Mouse (Mus musculus): ENCODE data around the gene Mrps12.
A peak's percentile ranks its signal among the peaks of the same experiment; 100 is the strongest.

Mrps12 gene

DNA sequence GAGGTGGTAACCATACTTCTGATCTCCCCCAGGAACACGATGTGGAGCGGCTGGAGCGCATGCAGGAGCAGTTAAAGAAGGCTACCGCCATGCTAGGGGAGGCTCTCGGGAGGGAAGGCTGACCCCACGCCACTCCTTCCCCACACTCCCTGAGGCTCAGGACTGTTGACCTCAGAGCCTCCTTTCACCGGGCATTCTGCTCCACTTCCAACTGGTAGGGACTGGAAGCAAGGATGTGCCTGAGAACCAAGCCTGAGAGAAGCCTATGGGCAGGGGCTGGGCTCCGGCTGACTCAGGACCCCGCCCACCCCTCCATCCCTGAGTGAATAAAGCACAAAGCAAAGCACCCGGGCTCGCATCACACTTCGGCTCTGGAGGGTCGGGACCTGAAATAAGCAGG, 17.0 kb upstream of the Mrps12 start:
- DNase-seq (ENCODE audit: low read depth) = no peak

DNA sequence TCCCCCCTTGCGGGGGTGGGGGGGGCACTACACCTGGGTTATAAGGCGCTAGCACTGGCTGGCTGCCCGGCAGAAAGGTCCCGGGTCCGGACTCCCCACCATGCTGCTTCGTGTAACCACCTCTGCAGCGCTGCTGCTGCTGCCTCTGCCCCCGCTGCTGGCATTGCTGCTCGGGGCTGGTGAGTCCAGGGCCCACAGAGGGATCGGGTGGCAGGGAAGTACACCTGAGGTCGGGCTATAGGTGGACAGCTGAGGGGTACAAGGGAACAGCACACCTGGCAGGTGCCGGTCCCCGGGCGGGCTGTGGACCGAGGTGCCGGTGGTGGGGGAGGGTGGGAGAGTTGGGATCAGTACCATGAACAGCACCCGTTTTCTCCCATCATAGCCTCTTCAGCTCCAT, 14.5 kb upstream of the Mrps12 start, which contains the start of gene Ccer2:
Gene Ccer2, plus strand, starts transcription at position 96 of the 400 bp plus-strand sequence.
- no peak for DNase-seq (ENCODE audit: low read depth)

DNA sequence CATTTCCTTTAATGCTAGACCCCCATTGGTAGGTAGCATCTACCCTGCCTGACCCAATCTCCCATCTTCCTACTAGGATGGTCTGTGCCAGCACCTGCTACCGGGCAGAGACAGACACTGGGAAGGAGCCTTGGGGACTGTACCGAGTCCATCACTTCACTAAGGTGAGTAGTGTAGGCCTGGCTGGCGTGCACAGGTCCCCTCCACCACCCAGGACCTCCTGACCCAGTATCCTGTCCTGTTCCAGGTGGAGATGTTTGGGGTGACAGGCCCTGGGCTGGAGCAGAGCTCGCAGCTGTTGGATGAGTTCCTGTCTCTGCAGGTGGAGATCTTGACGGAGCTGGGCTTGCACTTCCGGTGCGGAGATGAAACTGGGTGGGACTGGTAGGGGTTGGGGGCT, 8.3 kb upstream of the Mrps12 start:
- DNase-seq (ENCODE audit: low read depth) = no peak

DNA sequence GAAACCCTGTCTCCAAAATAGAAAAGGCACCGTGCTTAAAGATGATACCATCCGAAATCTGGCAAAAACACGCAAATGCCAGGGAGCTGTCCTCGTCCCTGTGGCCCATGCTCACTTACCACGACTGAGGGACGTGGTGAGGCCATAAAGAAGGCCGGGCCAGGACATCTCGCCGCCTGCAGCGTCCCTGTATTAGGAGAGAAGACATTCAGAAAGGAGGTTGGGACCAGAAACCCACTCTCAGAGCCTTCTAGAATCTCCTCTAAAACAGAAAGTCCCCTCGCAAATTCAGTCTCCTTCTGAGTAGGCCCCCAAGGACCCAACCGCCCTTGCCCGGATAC, 282 bp downstream of the Mrps12 start:
- no peak for DNase-seq (ENCODE audit: low read depth)

DNA sequence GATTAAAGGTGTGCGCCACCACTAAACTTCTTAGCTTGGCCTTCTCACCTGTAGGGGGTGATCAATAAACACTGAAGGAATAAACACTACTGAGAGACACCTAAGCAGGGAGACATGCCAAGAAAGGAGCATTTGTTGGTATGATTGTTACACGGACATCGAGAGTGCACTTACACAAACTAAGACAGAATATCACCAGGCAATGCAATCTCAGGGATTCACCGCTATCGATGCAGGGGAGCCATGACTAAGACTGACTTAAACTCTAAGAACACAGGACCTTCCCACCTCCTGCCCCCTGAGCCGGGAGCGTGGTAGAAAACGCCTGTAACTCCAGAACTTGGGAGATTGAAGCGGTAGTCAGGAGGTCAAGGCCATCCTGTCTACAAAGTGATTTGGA, 671 bp downstream of the Mrps12 start:
- DNase-seq (ENCODE audit: low read depth) = peak; percentile 39

DNA sequence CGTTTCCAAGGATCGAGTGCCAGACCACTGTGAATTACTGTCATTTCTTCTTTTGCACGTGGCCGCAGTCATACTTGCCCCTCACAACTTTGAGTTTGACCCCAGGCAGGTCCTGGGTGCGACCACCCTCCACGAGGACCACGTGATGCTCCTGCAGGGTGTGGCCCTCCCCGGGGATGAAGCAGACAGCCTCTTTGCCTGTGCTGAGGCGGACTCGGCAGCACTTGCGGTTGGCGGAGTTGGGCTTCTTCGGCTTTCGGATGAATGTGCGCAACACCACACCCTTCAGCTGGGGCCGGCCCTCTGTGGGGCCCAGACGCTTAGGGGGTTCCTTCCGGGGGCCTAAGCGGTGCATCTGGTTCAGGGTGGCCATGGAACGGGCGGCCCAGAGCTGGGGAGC, 1.8 kb downstream of the Mrps12 start:
- no peak for DNase-seq (ENCODE audit: low read depth)

DNA sequence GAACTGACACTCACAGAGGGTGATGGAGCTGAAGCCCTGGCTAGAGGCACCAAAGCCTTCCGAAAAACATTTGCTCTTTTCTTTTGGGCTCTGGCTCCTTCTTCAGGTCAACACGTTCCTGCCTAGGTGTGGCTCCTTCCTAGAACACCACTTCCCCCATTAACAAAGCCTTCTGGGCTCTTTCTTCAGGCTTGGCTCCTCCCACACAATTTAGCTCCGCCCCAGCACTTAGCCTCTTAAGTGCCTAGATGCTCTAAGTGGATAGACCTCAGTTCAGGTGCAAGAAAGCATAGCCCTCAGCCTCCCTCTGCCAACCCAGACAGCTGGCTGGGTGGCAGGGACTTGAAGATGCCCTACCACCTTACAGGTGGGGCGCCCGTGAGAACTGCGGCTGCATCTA, 5.9 kb downstream of the Mrps12 start:
- no peak for DNase-seq (ENCODE audit: low read depth)

DNA sequence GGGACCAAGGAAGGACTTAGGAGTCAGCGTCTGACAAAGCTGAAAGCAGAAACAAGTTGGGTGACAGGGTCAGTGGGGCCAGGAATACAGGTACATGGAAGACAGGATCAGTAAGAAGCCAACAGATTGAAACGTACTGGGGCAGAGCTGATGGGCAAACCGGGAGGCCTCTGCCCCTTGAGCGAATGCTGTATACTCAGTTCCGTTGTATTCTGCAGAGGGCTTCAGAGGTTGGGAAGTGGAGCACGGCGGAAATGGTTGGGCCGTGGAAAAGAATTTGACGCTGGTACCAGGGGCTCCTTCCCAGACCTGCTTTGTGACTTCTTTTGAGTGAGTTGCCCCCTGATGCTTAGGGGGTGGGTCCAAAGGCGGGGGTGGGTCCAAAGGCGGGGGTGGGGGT, 8.4 kb downstream of the Mrps12 start:
- DNase-seq (ENCODE audit: low read depth) = no peak

DNA sequence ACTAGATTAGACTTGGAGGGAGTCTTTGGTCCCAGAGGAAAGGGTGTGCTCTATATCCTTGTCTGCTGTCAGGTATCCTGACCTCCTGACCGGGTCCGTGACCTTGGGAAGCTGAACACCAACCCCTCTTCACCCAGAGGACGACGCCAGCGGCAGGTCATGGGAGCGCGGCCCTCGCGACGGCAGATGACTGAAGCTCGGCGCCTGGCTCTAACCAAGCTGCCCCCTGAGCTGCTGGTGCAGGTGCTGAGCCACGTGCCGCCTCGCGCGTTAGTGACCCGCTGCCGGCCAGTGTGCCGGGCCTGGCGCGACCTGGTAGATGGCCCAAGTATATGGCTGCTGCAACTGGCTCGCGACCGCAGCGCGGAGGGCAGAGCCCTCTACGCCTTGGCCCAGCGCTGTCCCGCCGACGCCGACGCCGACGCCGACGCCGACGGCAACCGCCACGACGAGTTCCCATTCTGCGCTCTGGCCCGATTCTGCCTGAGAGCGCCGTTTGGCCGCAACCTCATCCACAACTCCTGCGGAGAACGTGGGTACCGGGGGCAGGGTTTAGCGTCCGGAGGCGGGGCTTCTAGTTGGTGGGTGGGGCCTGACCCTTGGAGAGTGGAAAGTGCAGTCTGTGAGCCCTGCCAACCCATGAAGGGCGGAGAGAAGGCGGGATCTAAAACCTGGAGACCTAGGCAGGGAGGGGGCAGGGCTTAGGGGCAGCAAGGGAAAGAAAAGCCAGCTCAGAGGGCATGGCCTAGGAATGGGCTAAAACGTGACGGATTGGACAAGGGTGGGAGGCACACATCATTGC, 9.1 kb downstream of the Mrps12 start:
- no peak for DNase-seq (ENCODE audit: low read depth)

DNA sequence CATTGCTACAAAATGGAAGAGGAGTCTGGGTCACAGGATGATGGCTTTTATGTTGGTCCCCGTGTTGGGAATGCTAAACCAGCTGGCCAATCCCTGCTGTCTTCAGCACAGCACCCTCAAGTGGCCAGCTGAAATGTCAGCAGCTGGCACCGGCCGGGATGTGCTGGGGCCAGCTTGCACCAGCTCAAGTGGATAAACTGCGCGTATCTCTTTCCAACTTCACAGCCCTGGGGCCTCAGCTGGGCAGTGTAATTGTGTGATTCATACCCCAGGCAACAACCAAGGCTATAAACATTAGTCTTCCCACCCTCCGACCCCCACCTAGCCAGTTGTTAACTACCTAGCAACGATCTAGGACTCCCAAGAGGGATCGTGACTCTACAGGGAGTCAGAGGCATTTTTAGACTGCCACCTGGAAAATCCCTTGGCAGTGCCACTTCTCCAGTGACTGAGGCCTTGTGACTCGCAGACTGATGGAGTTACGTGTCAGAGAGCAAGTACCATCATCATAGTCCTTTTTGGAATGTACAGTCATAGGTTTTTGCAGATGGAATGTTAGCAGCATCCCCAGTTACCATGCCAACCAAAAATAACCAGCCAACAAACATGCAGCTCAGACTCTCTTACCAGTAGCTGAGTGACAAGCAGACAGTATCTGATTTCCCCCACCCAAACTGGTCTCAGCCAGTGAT, 13.8 kb downstream of the Mrps12 start:
- DNase-seq (ENCODE audit: low read depth) = peak; percentile 83

DNA sequence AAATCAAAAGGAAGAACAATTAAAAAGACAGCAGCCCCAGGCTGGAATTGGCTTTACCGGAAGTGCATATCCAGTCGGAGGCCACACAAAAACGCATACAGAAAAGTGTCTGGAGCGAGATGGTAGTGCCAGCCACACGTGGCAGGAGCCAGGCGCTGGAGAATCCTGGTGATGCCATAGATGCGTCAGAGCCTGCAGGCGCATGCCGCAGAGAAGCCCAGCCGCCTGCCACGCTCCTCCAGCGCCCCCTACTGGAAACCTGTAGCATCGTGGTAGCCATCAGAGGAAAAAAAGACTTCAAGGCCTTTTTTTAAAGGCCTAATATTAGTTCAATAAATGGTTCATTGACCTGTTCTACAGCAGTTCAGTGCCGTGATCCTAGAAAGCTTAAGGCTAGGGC, 15.0 kb downstream of the Mrps12 start:
- DNase-seq (ENCODE audit: low read depth) = peak; percentile 90

DNA sequence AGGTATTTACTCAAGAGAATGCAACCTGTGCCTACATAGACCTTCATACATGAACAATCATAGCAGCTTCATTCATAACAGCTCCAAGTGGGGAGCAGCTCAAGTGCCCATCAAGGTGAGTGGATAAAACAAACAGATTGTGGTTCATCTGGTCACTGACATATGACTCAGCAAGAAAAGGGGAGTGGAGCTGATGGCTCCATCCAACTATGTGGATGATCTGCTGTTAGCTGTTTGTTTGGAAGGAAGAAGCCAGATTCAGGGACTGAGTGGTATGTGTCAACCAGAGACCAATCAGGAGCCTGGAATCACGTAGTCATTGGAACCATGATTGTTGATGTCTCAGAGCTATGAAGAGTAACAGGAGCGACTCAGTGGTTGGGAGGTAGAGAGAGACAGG, 17.0 kb downstream of the Mrps12 start:
- no peak for DNase-seq (ENCODE audit: low read depth)

DNA sequence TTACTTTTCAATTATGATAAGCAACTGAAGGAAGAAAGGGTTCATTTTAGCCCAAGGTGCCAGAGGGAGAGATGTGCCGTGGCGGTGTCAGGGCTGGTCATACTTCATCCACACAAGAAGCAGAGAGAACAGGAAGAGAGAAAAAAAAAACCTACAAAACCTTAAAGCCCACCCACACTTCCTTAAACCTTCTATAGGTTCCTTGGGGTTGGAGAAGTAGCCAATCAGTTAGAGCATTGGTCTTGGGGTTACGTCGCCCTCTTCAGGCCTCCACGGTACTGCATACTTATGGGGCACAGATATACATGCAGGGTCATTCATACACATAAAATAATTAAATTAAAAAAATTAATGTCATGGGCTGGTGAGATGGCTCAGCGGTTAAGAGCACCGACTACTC, 19.5 kb downstream of the Mrps12 start:
- DNase-seq (ENCODE audit: low read depth) = peak; percentile 15

DNA sequence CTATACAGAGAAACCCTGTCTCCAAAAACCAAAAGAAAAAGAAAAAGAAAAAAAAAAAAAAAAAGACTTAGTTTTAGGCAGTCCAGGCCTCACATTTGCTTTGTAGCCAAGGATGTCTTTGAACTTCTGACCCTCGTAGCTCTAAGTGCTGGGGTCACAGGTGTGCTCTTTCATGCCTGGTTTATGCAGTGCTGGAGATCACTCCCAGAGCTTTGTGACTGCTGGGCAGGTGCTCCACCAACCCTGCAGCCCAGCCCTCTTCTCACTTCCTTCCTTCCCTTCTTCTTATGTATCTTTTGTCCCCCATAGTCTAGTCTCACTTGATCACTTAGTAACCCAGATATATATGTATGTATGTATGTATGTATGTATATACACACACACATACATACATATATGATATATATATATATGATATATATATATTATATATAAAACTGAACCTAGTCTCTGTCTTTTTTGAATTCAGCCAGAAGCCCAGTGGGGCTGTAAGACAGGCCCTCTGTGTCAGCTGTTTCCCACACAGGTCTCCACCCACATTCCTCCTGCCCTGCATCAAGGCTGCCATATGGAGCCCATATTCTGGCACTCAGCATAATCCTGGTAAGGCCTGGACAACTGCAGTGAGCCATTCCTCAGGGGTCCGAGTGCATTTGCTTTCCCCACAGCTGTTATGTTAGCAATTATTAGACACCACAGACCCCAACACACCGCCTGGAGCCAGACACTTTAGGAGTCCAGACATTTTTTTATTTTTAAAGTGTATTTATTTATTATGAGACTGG, 20.7 kb downstream of the Mrps12 start:
- peak; percentile 51 for DNase-seq (ENCODE audit: low read depth)

DNA sequence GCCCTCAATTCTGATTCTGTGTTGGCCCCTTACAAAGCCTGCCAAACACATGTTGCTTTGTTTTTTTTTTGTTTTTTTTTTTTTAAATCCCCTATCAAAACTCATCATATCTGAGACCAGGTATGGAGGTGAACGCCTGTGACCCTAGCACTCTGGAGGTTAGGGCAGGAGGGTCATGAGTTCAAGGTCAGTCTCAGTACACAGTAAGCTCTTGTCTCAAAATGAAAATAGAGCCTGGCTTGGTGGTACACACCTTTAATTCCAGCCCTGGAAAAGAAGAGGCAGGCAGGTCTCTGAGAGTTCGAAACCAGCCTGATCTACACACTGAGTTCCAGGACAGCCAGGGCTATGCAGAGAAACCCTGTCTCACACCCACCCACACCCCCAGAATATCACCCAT, 22.0 kb downstream of the Mrps12 start:
- no peak for DNase-seq (ENCODE audit: low read depth)

DNA sequence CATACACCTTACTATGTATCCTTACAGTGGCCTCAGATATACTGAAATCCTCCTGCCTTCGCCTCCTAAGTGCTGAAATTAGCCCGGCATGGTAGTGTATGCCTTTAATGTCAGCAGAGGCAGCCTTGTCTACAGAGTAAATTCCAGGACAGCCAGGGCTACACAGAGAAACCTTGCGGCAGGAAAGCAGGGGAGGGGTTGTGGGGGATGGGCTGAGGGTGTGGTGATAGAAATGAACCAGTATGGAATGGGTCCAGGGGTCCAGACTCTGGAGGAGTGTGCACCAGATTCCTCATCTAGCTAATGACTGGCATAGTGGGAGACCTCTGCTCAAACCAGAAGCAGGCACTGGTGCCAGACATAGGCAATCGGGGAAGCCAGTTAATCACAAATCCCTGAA, 22.5 kb downstream of the Mrps12 start:
- DNase-seq (ENCODE audit: low read depth) = peak; percentile 11

DNA sequence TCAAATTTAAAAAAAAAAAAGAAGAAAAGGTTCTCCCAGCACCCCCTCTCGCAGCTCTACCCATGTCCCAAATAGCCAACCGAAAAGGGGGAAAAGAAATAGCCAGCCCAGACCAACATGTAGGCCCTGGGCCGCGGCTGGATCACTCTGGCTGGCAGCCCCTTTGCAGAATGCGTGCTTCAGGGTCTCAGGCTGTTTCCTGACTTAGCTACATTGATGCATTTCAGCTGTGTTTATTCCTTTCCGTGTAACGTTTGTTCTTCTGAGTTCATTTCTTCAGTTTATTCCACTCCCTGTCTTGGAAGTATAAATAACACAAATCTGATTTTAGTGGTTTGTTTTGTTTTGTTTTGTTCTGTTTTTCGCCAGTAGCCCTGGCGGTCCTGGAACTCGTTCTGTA, 23.9 kb downstream of the Mrps12 start:
- DNase-seq (ENCODE audit: low read depth) = no peak

DNA sequence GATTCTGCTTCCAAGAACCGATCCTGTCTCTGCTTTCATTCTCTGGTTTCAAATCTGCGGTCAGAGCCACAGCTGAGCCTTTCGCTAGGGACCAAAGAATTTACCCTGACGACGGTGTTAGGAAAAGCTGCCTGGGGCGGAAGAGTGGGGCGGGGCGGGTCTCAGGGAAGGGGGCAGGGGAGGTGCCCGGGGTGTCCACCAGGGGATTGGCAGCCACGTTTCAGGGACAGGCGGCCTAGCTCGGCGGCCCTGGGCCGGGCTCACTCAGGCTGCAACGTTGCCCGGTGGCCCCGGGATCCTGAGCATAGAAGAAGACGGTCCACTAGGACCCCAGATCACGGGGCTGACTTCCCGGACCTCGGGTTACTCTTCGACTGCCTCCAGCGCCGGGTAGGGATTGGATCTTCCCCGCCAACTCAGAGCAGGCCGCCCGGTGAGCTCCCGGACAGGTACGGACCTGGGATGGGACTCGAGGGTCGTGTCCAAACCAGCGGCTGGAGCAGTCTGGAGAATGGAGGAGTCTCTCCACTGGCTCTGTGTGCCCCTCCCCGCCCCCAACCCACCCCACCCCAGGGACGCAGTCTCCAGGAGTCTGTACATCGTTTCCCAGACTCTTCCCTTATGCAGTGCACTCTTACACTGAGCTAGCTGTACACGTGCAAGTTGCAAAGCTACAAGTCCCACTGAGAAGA, 24.9 kb downstream of the Mrps12 start, which contains the start of gene Fbxo17:
Gene Fbxo17, plus strand, starts transcription at position 215 of the 692 bp plus-strand sequence.
- DNase-seq (ENCODE audit: low read depth) = peak; percentile 85

DNA sequence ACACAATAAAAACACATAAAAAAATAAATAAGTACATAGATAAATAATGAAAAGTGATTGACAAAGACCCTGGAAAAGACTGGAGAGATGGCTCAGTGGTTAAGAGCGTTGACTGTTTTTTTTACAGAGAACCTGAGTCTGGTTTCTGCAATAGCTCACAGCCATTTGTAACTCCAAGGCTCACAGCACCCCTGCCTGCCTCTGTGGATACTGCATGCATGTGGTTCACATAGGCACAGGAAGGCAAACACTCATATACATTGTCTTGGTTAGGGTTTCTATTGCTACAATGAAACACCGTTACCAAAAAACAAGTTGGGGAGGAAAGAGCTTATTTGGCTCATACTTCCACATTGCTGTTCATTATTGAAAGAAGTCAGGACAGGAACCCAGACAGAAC, 26.0 kb downstream of the Mrps12 start:
- peak; percentile 48 for DNase-seq (ENCODE audit: low read depth)

DNA sequence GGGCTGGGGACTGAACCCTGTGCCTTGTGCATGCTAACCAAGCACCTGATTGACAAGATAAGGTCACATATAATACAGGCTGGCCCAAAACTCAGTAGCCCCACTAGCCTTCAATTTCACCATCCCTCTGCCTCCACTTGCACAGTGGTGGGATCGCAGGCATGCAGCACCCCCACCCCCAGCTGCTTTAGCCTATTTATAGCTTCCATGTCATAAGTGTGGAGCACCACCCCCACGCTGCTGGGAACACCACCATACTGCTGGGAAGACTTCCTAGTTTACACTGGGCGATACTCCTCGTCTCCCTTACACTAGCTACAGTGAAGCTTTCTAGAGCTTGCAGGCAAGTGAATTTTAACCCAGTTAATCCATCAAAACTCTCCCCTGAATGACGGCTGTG, 27.0 kb downstream of the Mrps12 start:
- DNase-seq (ENCODE audit: low read depth) = peak; percentile 59

DNA sequence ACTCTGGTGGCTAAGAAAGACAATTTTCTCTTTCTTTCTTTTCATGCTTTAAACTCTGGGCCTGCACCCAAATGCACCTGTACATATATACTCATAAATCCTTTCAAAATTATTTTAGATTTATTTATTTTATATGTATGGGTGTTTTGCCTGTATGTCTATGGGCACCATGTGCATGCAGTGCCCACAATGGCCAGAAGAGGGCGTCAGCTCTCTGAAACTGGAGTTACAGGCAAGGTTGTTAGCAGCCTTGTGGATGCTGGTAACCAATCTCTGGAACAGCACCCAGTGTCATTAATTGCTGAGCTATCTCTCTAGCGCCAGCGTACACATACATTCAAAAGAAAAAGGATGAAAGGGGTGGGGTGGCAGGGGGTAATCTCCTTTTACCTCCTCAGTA, 30.7 kb downstream of the Mrps12 start:
- peak; percentile 26 for DNase-seq (ENCODE audit: low read depth)

DNA sequence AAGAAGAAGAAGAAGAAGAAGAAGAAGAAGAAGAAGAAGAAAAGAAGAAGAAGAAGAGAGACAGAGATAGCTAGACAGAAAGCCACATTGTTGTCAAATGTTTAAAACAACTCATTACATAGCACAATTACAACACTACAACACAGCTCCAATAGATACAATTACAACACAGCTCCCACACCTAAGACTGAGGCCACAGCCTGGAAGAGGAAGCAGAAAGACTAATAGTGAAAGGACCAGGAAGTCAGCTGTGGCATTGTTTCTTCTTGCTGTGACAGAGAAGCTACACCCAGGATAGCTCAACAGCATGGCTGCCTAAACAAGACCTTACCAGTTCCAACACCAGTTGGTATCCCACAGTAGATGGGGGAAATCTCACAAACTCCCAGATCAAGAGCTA, 32.2 kb downstream of the Mrps12 start:
- DNase-seq (ENCODE audit: low read depth) = no peak
